Mouse (Mus musculus) spleen, adult 2 months (tissue): Measurements from ENCODE around the gene Cdk18.

ENCODE experiments used
- CTCF ChIP-seq: fragments of 200-500 bp; IDR thresholded peaks from 2 replicates; pipeline ENCODE4 v1.5.1; 2011; ENCODE audit warnings: mild to moderate bottlenecking, inconsistent platforms; ENCODE audit not compliant: insufficient read depth, insufficient read length, insufficient replicate concordance; ENCODE audit errors: extremely low read depth
- POLR2A ChIP-seq: fragments of 200-500 bp; IDR thresholded peaks from 2 replicates; pipeline ENCODE4 v1.6.1; 2011; ENCODE audit warnings: low read depth, low read length, inconsistent platforms

GRCm38 (mm10) chr1:132157016-132157781 lies 17.7 kb upstream of the Cdk18 start:
- peak; percentile 91 for TF ChIP-seq CTCF
- no peak for TF ChIP-seq POLR2A
